Mouse (Mus musculus) kidney, postnatal 0 days (tissue): ENCODE data around the gene Gab2. TPM values are rescaled to one million over a fixed set of nuclear protein-coding genes. Genes with fewer than 3 reads are reported as not detected.

ENCODE experiments used
- ATAC-seq: fragments of 200-750 bp; cut with Nextera tagmentation; replicated peaks from 2 replicates; pipeline ENCODE4 v1.8.0; 2017; ENCODE audit warnings: low read depth, moderate number of reproducible peaks, moderate TSS enrichment, moderate library complexity; ENCODE audit not compliant: low FRiP score
- DNase-seq: peaks from one replicate; pipeline ENCODE4 v3.0.0-alpha.2; 2016; ENCODE audit warnings: low spot score
- H3K27ac ChIP-seq: fragments of 300-500 bp; sonication (generic); 2 replicates; pipeline ENCODE4 v1.5.1; 2014; ENCODE audit warnings: mild to moderate bottlenecking
- H3K27me3 ChIP-seq: fragments of 300-500 bp; sonication (generic); 2 replicates; pipeline ENCODE4 v1.6.1; 2014; ENCODE audit warnings: low read length, mixed read lengths; ENCODE audit not compliant: insufficient read depth
- H3K36me3 ChIP-seq: fragments of 300-500 bp; sonication (generic); 2 replicates; pipeline ENCODE4 v1.6.1; 2014; ENCODE audit warnings: low read length, mixed read lengths; ENCODE audit not compliant: insufficient read depth
- H3K4me1 ChIP-seq: fragments of 300-500 bp; sonication (generic); replicated peaks from 2 replicates; pipeline ENCODE4 v1.6.1; 2014; ENCODE audit warnings: antibody characterized with exemption, low read length, mixed read lengths; ENCODE audit not compliant: insufficient read depth
- H3K4me2 ChIP-seq: fragments of 300-500 bp; sonication (generic); 2 replicates; pipeline ENCODE4 v1.6.1; 2014; ENCODE audit warnings: mild to moderate bottlenecking, low read length, moderate library complexity, mixed read lengths
- H3K4me3 ChIP-seq: fragments of 300-500 bp; sonication (generic); replicated peaks from 2 replicates; pipeline ENCODE4 v1.5.1; 2014; ENCODE audit warnings: low read depth, low read length
- H3K9ac ChIP-seq: fragments of 300-500 bp; sonication (generic); 2 replicates; pipeline ENCODE4 v1.6.1; 2014; ENCODE audit warnings: low read depth, low read length
- H3K9me3 ChIP-seq: fragments of 300-500 bp; sonication (generic); replicated peaks from 2 replicates; pipeline ENCODE4 v1.6.1; 2016; ENCODE audit warnings: low read length, inconsistent platforms, mixed read lengths
- CTCF ChIP-seq: IDR thresholded peaks from 2 replicates; pipeline ENCODE4 v1.5.1; 2016; ENCODE audit warnings: antibody characterized with exemption, low read depth, mild to moderate bottlenecking, moderate library complexity
- WGBS: fragments of 180-500 bp; shearing (Covaris S2); extraction: QIAGEN DNeasy Blood & Tissue Kit; methylation state at CpG from one replicate; pipeline ENCODE4 v1.1.7; 2014; 5-methylcytosine and 5-hydroxymethylcytosine counted together
- polyA plus RNA-seq: library from polyadenylated mRNA; unstranded; fragments of >200 nt; fragmentation: Nextera tagmentation; extraction: Ambion mirVana; gene quantifications from 2 replicates; pipeline ENCODE4 v1.2.1, GENCODE M21; 2015

The Gab2 gene
- polyA plus RNA-seq, 1 experiment from 2014 or later, result 10.6 TPM

- WGBS, result 88% methylated on average over 3 of the region's 4 CpGs
- no peak overlapping the region for H3K9ac ChIP-seq
- H3K4me1 ChIP-seq, result no peaks in the 10 kb centered on the region
- no peak for TF ChIP-seq CTCF
- ATAC-seq (no peak), DNase-seq (no peak)
- H3K4me3 ChIP-seq, result no peak overlapping the region
- H3K27ac ChIP-seq, result no peak overlapping the region
- H3K27me3 ChIP-seq, result no peaks in the 10 kb centered on the region
- H3K9me3 ChIP-seq, result no peaks in the 10 kb centered on the region
- H3K4me2 ChIP-seq, result no peak overlapping the region
- no peaks in the 10 kb centered on the region for H3K36me3 ChIP-seq
Observed at GRCm38 (mm10) chr7:97346822-97347166, 265.4 kb downstream of the Gab2 start.

- H3K27me3 ChIP-seq, result no peaks in the 10 kb centered on the region
- DNase-seq, result no peak
Observed at GRCm38 (mm10) chr7:97347464-97347863, 266.1 kb downstream of the Gab2 start.

GRCm38 (mm10) chr7:97348318-97348717 is 266.9 kb downstream of the Gab2 start:
- no peak for TF ChIP-seq CTCF
- 90% methylated on average over 3 of the region's 3 CpGs for WGBS
- no peak overlapping the region for H3K4me2 ChIP-seq
- no peak overlapping the region for H3K9ac ChIP-seq
- no peaks in the 10 kb centered on the region for H3K9me3 ChIP-seq
- no peak overlapping the region for H3K4me3 ChIP-seq
- no peaks in the 10 kb centered on the region for H3K4me1 ChIP-seq
- no peaks in the 10 kb centered on the region for H3K27me3 ChIP-seq
- no peaks in the 10 kb centered on the region for H3K36me3 ChIP-seq
- H3K27ac ChIP-seq, result no peak overlapping the region
- DNase-seq (no peak), ATAC-seq (no peak)

More at GRCm38 (mm10) chr7:97347464-97347863, 266.1 kb downstream of the Gab2 start:
- no peak for TF ChIP-seq CTCF
- Histone ChIP-seq H3K36me3 (no peaks in the 10 kb centered on the region), H3K9ac (no peak overlapping the region), H3K9me3 (no peaks in the 10 kb centered on the region), H3K4me3 (no peak overlapping the region), H3K4me2 (no peak overlapping the region), H3K27ac (no peak overlapping the region), H3K4me1 (no peaks in the 10 kb centered on the region)
- no peak for ATAC-seq
- WGBS, result 96% methylated on average over 15 of the region's 15 CpGs

GRCm38 (mm10) chr7:97348836-97349235 is 267.4 kb downstream of the Gab2 start:
- H3K4me2 ChIP-seq, result no peak overlapping the region
- WGBS, result 89% methylated on average over 5 of the region's 5 CpGs
- H3K4me1 ChIP-seq, result no peaks in the 10 kb centered on the region
- H3K9ac ChIP-seq, result no peak overlapping the region
- no peaks in the 10 kb centered on the region for H3K27me3 ChIP-seq
- ATAC-seq (no peak), DNase-seq (no peak)
- TF ChIP-seq CTCF, result no peak
- H3K9me3 ChIP-seq, result no peaks in the 10 kb centered on the region
- H3K4me3 ChIP-seq, result no peak overlapping the region
- H3K27ac ChIP-seq, result no peak overlapping the region
- H3K36me3 ChIP-seq, result no peaks in the 10 kb centered on the region

GRCm38 (mm10) chr7:97349438-97349837 is 268.1 kb downstream of the Gab2 start:
- no peak overlapping the region for H3K4me2 ChIP-seq
- no peak overlapping the region for H3K4me3 ChIP-seq
- H3K36me3 ChIP-seq, result no peaks in the 10 kb centered on the region
- no peaks in the 10 kb centered on the region for H3K9me3 ChIP-seq
- no peak for TF ChIP-seq CTCF
- H3K27ac ChIP-seq, result no peak overlapping the region
- ATAC-seq (no peak), DNase-seq (no peak)
- H3K9ac ChIP-seq, result no peak overlapping the region
- no peaks in the 10 kb centered on the region for H3K27me3 ChIP-seq
- WGBS, result 88% methylated on average over 6 of the region's 6 CpGs
- no peaks in the 10 kb centered on the region for H3K4me1 ChIP-seq

GRCm38 (mm10) chr7:97350891-97351290 is 269.5 kb downstream of the Gab2 start:
- TF ChIP-seq CTCF, result no peak
- H3K27ac ChIP-seq, result no peak overlapping the region
- DNase-seq, result no peak
- no peak overlapping the region for H3K4me2 ChIP-seq
- no peak overlapping the region for H3K9ac ChIP-seq
- H3K4me3 ChIP-seq, result no peak overlapping the region
- 83% methylated on average over 5 of the region's 5 CpGs for WGBS
- ATAC-seq, result no peak
- H3K36me3 ChIP-seq, result no peaks in the 10 kb centered on the region
- no peaks in the 10 kb centered on the region for H3K4me1 ChIP-seq
- no peaks in the 10 kb centered on the region for H3K27me3 ChIP-seq
- H3K9me3 ChIP-seq, result no peaks in the 10 kb centered on the region

GRCm38 (mm10) chr7:97351792-97352513 is 270.6 kb downstream of the Gab2 start:
- no peak for DNase-seq
- H3K9ac ChIP-seq, result no peak overlapping the region
- ATAC-seq, result no peak
- H3K27ac ChIP-seq, result no peak overlapping the region
- H3K4me3 ChIP-seq, result no peak overlapping the region
- TF ChIP-seq CTCF, result no peak
- 79% methylated on average over 11 of the region's 11 CpGs for WGBS
- H3K4me2 ChIP-seq, result no peak overlapping the region
- H3K36me3 ChIP-seq, result no peaks in the 10 kb centered on the region
- no peaks in the 10 kb centered on the region for H3K27me3 ChIP-seq
- H3K4me1 ChIP-seq, result no peaks in the 10 kb centered on the region
- no peaks in the 10 kb centered on the region for H3K9me3 ChIP-seq
